Mouse (Mus musculus): Measurements from ENCODE around the gene Slc1a1. TPM values are rescaled to one million over a fixed set of nuclear protein-coding genes. Genes with fewer than 3 reads are reported as not detected.

Slc1a1 gene
- polyA plus RNA-seq, 1 experiment from 2014 or later: 20.5 TPM

- H3K27ac ChIP-seq: no peak overlapping the region
- ATAC-seq (replicated peaks; ENCODE audit: low FRiP score, low read depth) (no peak), DNase-seq (ENCODE audit: low spot score) (no peak)
- H3K9me3 ChIP-seq (replicated peaks; ENCODE audit: low read length): no peaks in the 10 kb centered on the region
- 93% methylated on average over 10 of the region's 10 CpGs for WGBS
- no peaks in the 10 kb centered on the region for H3K27me3 ChIP-seq (ENCODE audit: insufficient read depth, low read length)
- H3K4me1 ChIP-seq (replicated peaks; ENCODE audit: insufficient read depth, low read length): no peaks in the 10 kb centered on the region
- no peak overlapping the region for H3K4me3 ChIP-seq (replicated peaks; ENCODE audit: low read depth, low read length)
- no peak overlapping the region for H3K4me2 ChIP-seq (ENCODE audit: low read length)
- no peak overlapping the region for H3K9ac ChIP-seq (ENCODE audit: low read depth, low read length)
- no peak for TF ChIP-seq CTCF (IDR thresholded peaks at IDR 0.05; ENCODE audit: low read depth)
- no peaks in the 10 kb centered on the region for H3K36me3 ChIP-seq (ENCODE audit: insufficient read depth, low read length)
Measured at GRCm38 (mm10) chr19:28863626-28864025, 28.8 kb downstream of the Slc1a1 start.

GRCm38 (mm10) chr19:28864981-28865380, 30.1 kb downstream of the Slc1a1 start:
- H3K27me3 ChIP-seq (ENCODE audit: insufficient read depth, low read length): no peaks in the 10 kb centered on the region
- TF ChIP-seq CTCF (IDR thresholded peaks at IDR 0.05; ENCODE audit: low read depth): no peak
- H3K9me3 ChIP-seq (replicated peaks; ENCODE audit: low read length): no peaks in the 10 kb centered on the region
- 73% methylated on average over 6 of the region's 6 CpGs for WGBS
- H3K27ac ChIP-seq: no peak overlapping the region
- no peak overlapping the region for H3K9ac ChIP-seq (ENCODE audit: low read depth, low read length)
- DNase-seq (ENCODE audit: low spot score) (no peak), ATAC-seq (replicated peaks; ENCODE audit: low FRiP score, low read depth) (no peak)
- H3K36me3 ChIP-seq (ENCODE audit: insufficient read depth, low read length): no peaks in the 10 kb centered on the region
- H3K4me2 ChIP-seq (ENCODE audit: low read length): no peak overlapping the region
- no peaks in the 10 kb centered on the region for H3K4me1 ChIP-seq (replicated peaks; ENCODE audit: insufficient read depth, low read length)
- H3K4me3 ChIP-seq (replicated peaks; ENCODE audit: low read depth, low read length): no peak overlapping the region

GRCm38 (mm10) chr19:28865501-28865900, 30.7 kb downstream of the Slc1a1 start:
- no peaks in the 10 kb centered on the region for H3K36me3 ChIP-seq (ENCODE audit: insufficient read depth, low read length)
- DNase-seq (ENCODE audit: low spot score) (no peak), ATAC-seq (replicated peaks; ENCODE audit: low FRiP score, low read depth) (no peak)
- WGBS: 60% methylated on average over 1 of the region's 1 CpGs
- TF ChIP-seq CTCF (IDR thresholded peaks at IDR 0.05; ENCODE audit: low read depth): no peak
- H3K4me1 ChIP-seq (replicated peaks; ENCODE audit: insufficient read depth, low read length): no peaks in the 10 kb centered on the region
- H3K4me3 ChIP-seq (replicated peaks; ENCODE audit: low read depth, low read length): no peak overlapping the region
- no peak overlapping the region for H3K27ac ChIP-seq
- no peaks in the 10 kb centered on the region for H3K9me3 ChIP-seq (replicated peaks; ENCODE audit: low read length)
- H3K27me3 ChIP-seq (ENCODE audit: insufficient read depth, low read length): no peaks in the 10 kb centered on the region
- no peak overlapping the region for H3K9ac ChIP-seq (ENCODE audit: low read depth, low read length)
- no peak overlapping the region for H3K4me2 ChIP-seq (ENCODE audit: low read length)

GRCm38 (mm10) chr19:28869251-28869855, 34.5 kb downstream of the Slc1a1 start:
- no peak for ATAC-seq (replicated peaks; ENCODE audit: low FRiP score, low read depth)
- WGBS: 85% methylated on average over 6 of the region's 6 CpGs
- Histone ChIP-seq H3K4me3 (replicated peaks; ENCODE audit: low read depth, low read length) (no peak overlapping the region), H3K27me3 (ENCODE audit: insufficient read depth, low read length) (no peaks in the 10 kb centered on the region), H3K27ac (no peak overlapping the region), H3K4me2 (ENCODE audit: low read length) (no peak overlapping the region), H3K36me3 (ENCODE audit: insufficient read depth, low read length) (no peaks in the 10 kb centered on the region), H3K9me3 (replicated peaks; ENCODE audit: low read length) (no peaks in the 10 kb centered on the region), H3K9ac (ENCODE audit: low read depth, low read length) (no peak overlapping the region), H3K4me1 (replicated peaks; ENCODE audit: insufficient read depth, low read length) (no peaks in the 10 kb centered on the region)
- no peak for TF ChIP-seq CTCF (IDR thresholded peaks at IDR 0.05; ENCODE audit: low read depth)
- no peak for DNase-seq (ENCODE audit: low spot score)

GRCm38 (mm10) chr19:28870351-28870750, 35.5 kb downstream of the Slc1a1 start:
- H3K27me3 ChIP-seq (ENCODE audit: insufficient read depth, low read length): no peaks in the 10 kb centered on the region
- no peak overlapping the region for H3K27ac ChIP-seq
- H3K36me3 ChIP-seq (ENCODE audit: insufficient read depth, low read length): no peaks in the 10 kb centered on the region
- H3K4me3 ChIP-seq (replicated peaks; ENCODE audit: low read depth, low read length): no peak overlapping the region
- H3K9me3 ChIP-seq (replicated peaks; ENCODE audit: low read length): no peaks in the 10 kb centered on the region
- H3K9ac ChIP-seq (ENCODE audit: low read depth, low read length): no peak overlapping the region
- no peaks in the 10 kb centered on the region for H3K4me1 ChIP-seq (replicated peaks; ENCODE audit: insufficient read depth, low read length)
- no peak for TF ChIP-seq CTCF (IDR thresholded peaks at IDR 0.05; ENCODE audit: low read depth)
- H3K4me2 ChIP-seq (ENCODE audit: low read length): no peak overlapping the region
- no peak for ATAC-seq (replicated peaks; ENCODE audit: low FRiP score, low read depth)
- DNase-seq (ENCODE audit: low spot score): no peak
- 61% methylated on average over 2 of the region's 2 CpGs for WGBS

- Histone ChIP-seq H3K27ac (no peak overlapping the region), H3K4me3 (replicated peaks; ENCODE audit: low read depth, low read length) (no peak overlapping the region), H3K4me2 (ENCODE audit: low read length) (no peak overlapping the region), H3K27me3 (ENCODE audit: insufficient read depth, low read length) (no peaks in the 10 kb centered on the region), H3K9me3 (replicated peaks; ENCODE audit: low read length) (no peaks in the 10 kb centered on the region), H3K4me1 (replicated peaks; ENCODE audit: insufficient read depth, low read length) (no peaks in the 10 kb centered on the region), H3K9ac (ENCODE audit: low read depth, low read length) (no peak overlapping the region), H3K36me3 (ENCODE audit: insufficient read depth, low read length) (no peaks in the 10 kb centered on the region)
- TF ChIP-seq CTCF (IDR thresholded peaks at IDR 0.05; ENCODE audit: low read depth): no peak
- ATAC-seq (replicated peaks; ENCODE audit: low FRiP score, low read depth) (no peak), DNase-seq (ENCODE audit: low spot score) (no peak)
- 88% methylated on average over 2 of the region's 2 CpGs for WGBS
Measured at GRCm38 (mm10) chr19:28879476-28879875, 44.6 kb downstream of the Slc1a1 start.

- no peak for ATAC-seq (replicated peaks; ENCODE audit: low FRiP score, low read depth)
- Histone ChIP-seq H3K27me3 (ENCODE audit: insufficient read depth, low read length) (no peaks in the 10 kb centered on the region), H3K4me1 (replicated peaks; ENCODE audit: insufficient read depth, low read length) (no peaks in the 10 kb centered on the region), H3K9ac (ENCODE audit: low read depth, low read length) (no peak overlapping the region), H3K4me3 (replicated peaks; ENCODE audit: low read depth, low read length) (no peak overlapping the region), H3K27ac (no peak overlapping the region), H3K36me3 (ENCODE audit: insufficient read depth, low read length) (no peaks in the 10 kb centered on the region), H3K4me2 (ENCODE audit: low read length) (no peak overlapping the region), H3K9me3 (replicated peaks; ENCODE audit: low read length) (no peaks in the 10 kb centered on the region)
- WGBS: 68% methylated on average over 1 of the region's 1 CpGs
- TF ChIP-seq CTCF (IDR thresholded peaks at IDR 0.05; ENCODE audit: low read depth): peak; percentile 70
- DNase-seq (ENCODE audit: low spot score): no peak
Measured at GRCm38 (mm10) chr19:28883126-28883525, 48.3 kb downstream of the Slc1a1 start.

Measured in kidney, postnatal 0 days (tissue).